ENCODE assay signal across 9 mouse cellular contexts in genomic region chr14:31891500-31892185, GRCm38 (mm10).
DNase-seq lines count a peak whose midpoint lies in the region; ATAC-seq lines count a peak whose summit lies in the region.
"Had no signal": no experiment of that assay in that cellular context is flagged by ENCODE, and none has a peak within 500 bp of the region (broad histone marks: within the 10 kb centered on the region; RNA-seq: fewer than 3 reads in every experiment).

No protein-coding gene starts in this region.

- H3K4me1 ChIP-seq in heart, embryonic 11.5 days (ENCODE audit: control insufficient read depth, insufficient read depth, low read length), result peaks cover 16% of the 10 kb centered on the region
- H3K4me1 ChIP-seq in lung, embryonic 15.5 days, result peaks cover 18% of the 10 kb centered on the region

- peak overlapping the region; percentile 66 for H3K4me2 ChIP-seq in heart, embryonic 11.5 days
- peak overlapping the region; percentile 58 for H3K4me2 ChIP-seq in lung, embryonic 15.5 days

- no peaks in the 10 kb centered on the region for H3K36me3 ChIP-seq in heart, embryonic 11.5 days (ENCODE audit: control insufficient read depth, insufficient read depth, low read length)
- H3K36me3 ChIP-seq in lung, embryonic 15.5 days, result no peaks in the 10 kb centered on the region

- ATAC-seq in heart, embryonic 11.5 days (replicated peaks; ENCODE audit: insufficient number of reproducible peaks, low FRiP score, low TSS enrichment), result peak; percentile 75; the same call in 1 of the 2 replicates
- peak; percentile 89 for ATAC-seq in lung, embryonic 15.5 days (ENCODE audit: borderline replicate concordance, extremely low read depth, low FRiP score, low TSS enrichment)

- peak; percentile 13 for DNase-seq in gastrocnemius, postnatal 10 days
- DNase-seq in gastrocnemius, postnatal 36 days, result no peak
- DNase-seq in embryo, embryonic 11 days, result peak; percentile 79
- peak; percentile 48 for DNase-seq in layer of hippocampus, adult 9-11 months
- peak; percentile 61 for DNase-seq in retina, embryonic 14.5 days (ENCODE audit: low spot score)
- no peak for DNase-seq in cerebellum, adult 9-10 months

- H3K9me3 ChIP-seq in heart, embryonic 11.5 days (replicated peaks; ENCODE audit: control insufficient read depth, low read length), result no peaks in the 10 kb centered on the region
- H3K9me3 ChIP-seq in lung, embryonic 15.5 days, result no peaks in the 10 kb centered on the region

- no peaks in the 10 kb centered on the region for H3K27me3 ChIP-seq in heart, embryonic 11.5 days (ENCODE audit: control insufficient read depth, insufficient read depth, low read length)
- H3K27me3 ChIP-seq in lung, embryonic 15.5 days, result no peaks in the 10 kb centered on the region
- H3K27me3 ChIP-seq: CH12.LX had no signal

- intact Hi-C loops in gastrocnemius, postnatal 36 days (cut with DNase I), result no loop called here

- H3K9ac ChIP-seq in heart, embryonic 11.5 days (ENCODE audit: low read depth, low read length), result 0 out of 2 replicates have a peak overlapping the region, but pooled peaks have one; percentile 47
- peak overlapping the region; percentile 36; the same call in 1 of the 2 replicates for H3K9ac ChIP-seq in lung, embryonic 15.5 days

- peak overlapping the region; percentile 20 for H3K4me3 ChIP-seq in heart, embryonic 11.5 days (ENCODE audit: low read depth, low read length)
- H3K4me3 ChIP-seq in lung, embryonic 15.5 days, result peak overlapping the region; percentile 17

- H3K27ac ChIP-seq in heart, embryonic 11.5 days (ENCODE audit: low read depth, low read length), result 0 out of 2 replicates have a peak overlapping the region, but pooled peaks have one; percentile 0
- H3K27ac ChIP-seq in lung, embryonic 15.5 days, result peak overlapping the region; percentile 73

- 6% methylated on average over 16 of the region's 16 CpGs for WGBS in heart, embryonic 11.5 days (ENCODE audit: insufficient replicate concordance)
- 6% methylated on average over 16 of the region's 16 CpGs for WGBS in lung, embryonic 15.5 days

Comparison
In these comparisons a context has a peak if more than half of its experiments do, and no peak if none do; other contexts are left out.
1. DNase-seq: peak in gastrocnemius, postnatal 10 days (single experiment), embryo, embryonic 11 days (single experiment), layer of hippocampus, adult 9-11 months (single experiment) and retina, embryonic 14.5 days (single experiment); none in gastrocnemius, postnatal 36 days (0 of 2) and cerebellum, adult 9-10 months (single experiment).